Mouse (Mus musculus) cerebellum, postnatal 36 days (tissue): ENCODE results near the gene Xpr1.

Experiments used
- DNase-seq, 2 experiments: peaks; one replicate each; pipeline ENCODE4 v3.0.0; 2021 to 2022; ENCODE audit warnings: mixed read lengths in 2 of 2

Xpr1 gene

DNA sequence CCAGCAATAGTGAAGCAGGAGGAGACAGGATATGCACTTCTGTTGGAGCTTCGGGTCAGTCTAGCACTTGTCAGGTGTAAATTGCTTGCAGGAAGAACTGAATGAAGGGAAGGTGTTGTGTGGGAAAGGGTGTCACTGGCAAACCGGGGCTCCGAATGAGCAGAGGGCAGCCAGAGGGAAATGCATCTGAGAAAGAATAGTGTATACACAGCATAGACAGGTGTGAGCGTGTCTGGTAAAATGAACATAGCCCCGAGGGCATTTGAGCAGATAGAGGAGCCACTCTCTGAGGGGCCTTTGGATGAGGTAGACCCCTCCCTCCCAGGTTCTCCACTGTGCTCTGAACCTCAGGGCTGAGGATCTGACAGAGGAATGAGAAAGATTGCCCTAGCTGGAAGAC is 169.2 kb downstream of the Xpr1 start:
- DNase-seq: no peak

GRCm38 (mm10) chr1:155247441-155247840 is 169.8 kb downstream of the Xpr1 start:
- DNase-seq: no peak

DNA sequence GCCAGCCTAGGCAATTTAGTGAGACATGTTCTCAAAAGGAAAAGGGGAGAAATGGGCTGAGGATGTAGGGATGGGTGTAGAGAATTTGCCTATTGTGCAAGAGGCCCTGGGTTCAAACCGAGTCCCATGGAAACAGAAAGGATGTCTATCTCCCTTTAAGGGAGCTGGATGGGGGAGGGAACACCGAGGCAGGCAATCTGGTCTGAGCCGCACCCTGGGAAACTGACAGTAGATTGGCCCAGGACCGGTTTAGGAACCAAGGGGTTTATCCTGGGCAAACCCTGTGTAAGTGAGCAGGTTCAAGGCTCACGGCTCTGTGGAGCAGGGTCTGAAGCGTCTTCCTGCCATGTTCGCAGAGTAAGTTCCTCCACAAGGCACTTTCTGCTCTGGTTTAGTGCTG is 171.7 kb downstream of the Xpr1 start:
- DNase-seq: no peak

- peak in 1 of 2 experiments; percentile 3 for DNase-seq
Observed at GRCm38 (mm10) chr1:155244771-155245211, 172.4 kb downstream of the Xpr1 start.

DNA sequence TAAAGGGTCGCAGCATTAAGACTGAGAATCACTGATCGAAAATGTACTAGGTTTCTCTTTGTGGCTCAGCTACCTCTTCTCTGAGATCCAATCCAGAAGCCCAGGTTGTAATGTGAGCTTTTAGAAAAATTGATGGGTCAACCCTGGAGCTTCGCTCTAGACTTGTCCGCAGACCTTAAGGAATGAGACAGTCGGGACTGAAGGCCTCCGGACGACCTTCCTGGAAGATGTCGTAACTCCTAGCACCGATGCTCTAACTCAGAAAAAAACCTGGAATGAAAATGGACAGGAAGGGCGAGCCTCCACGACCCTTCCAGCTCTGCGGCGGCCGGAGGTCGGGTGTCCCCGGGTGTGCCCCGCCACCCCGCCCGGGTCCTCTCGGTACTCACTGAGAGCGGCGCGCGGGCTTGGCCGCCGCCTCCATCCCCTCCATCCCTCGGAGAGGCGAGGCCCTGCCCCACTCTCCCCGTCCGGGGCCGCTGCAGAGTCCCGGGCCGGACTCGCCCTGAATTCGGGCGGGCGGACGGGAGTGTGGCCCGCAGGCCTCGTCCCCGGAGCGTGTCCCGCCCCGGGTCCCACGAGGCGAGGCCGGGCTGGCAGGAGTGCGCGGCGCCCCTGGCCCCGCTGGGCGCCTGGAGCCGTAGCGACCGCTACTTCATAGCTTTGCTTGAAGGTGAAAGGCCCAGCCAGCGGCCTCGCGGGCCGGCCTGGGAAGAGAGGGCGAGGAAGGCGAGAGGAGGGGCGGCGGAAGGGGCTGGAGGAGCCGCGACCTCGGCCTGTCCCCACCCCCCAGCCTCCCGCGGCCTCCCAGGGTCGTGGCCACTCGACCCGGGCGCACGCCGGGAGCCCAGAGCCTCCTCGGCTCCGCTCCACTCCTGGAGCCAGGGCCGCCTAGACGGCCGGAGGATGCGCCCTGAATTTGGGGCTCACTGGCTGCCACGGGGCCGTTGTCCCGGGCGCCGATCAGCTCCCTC is 173.1 kb downstream of the Xpr1 start, which contains the start of gene BC034090:
Gene BC034090, minus strand, starts transcription at position 648 of the 974 bp plus-strand sequence.
- peak in 1 of 2 experiments; percentile 17 for DNase-seq

DNA sequence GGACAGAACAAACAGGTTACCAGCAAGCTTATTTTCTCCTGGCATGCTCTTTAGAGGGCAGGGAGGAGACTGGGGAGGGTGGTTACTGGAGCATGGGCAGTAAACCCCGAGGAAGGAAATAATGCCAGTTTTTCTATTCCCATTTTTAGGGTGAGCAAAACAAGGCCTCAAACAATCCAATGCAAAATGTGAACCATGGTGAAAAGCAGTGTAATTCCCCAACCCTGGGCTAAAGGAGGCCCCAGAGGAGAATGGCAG is 174.8 kb downstream of the Xpr1 start:
- no peak for DNase-seq

DNA sequence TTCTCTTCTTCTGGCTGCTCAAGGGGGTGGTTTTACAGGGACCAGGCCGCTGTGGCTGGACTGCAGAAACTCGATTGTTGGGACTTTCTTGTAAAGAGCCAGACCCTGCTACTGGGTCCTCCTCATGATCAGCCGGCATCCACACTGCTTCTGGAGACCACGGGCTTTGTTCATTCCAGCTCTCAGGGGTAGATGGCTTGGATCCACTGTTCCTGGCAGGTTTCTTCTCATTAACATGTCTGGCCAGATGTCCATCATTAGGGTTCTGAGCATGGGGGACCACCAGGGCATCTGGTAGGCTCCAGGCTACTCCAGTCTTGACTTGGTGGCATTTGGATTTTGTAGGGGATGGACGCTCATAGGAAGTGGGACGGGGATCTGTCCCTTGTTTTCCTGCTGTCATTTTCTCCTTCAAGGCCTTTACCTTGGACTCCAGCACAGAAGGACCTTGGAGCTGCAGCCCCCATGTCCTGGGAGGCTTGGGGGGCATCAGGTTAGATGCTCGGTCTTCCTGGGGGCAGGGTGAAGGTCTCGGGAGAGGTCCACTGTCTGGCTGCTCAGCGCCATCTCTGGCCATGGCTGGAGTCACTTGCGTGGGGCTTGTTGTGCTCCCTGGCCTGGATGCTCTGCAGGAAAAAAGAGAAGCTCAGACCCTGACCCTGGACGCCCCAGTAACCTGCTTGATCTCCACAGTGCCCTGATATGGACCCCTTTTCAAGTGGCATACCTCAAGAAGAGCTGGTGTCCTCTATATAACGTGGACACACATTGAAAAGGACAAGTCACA is 175.3 kb downstream of the Xpr1 start:
- DNase-seq: no peak

- DNase-seq: peak in 1 of 2 experiments; percentile 3
Observed at GRCm38 (mm10) chr1:155239962-155240717, 177.1 kb downstream of the Xpr1 start.

- DNase-seq: peak in 1 of 2 experiments; percentile 1
Observed at GRCm38 (mm10) chr1:155239169-155239568, 178.0 kb downstream of the Xpr1 start.

- DNase-seq: no peak
Observed at GRCm38 (mm10) chr1:155238126-155238525, 179.1 kb downstream of the Xpr1 start.

DNA sequence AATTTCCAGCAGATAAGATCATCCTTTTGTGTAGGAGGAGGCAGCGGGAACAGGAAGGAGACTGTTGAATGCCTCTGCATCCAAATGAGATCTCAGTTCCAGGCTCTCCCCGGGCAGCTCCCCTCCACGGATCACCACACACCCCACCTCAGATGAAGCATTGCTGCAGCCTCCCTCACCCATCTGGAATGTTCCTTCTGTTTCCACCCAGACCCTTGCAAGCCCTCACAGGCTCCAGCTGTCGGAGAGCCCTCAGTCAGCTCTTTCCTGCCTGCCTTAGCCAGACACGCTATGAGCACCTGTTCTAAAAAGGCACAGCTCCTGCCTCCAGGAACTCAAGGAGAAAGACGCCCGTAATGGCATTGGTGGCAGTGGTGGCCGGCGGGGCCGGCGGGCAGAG is 179.8 kb downstream of the Xpr1 start:
- no peak for DNase-seq

DNA sequence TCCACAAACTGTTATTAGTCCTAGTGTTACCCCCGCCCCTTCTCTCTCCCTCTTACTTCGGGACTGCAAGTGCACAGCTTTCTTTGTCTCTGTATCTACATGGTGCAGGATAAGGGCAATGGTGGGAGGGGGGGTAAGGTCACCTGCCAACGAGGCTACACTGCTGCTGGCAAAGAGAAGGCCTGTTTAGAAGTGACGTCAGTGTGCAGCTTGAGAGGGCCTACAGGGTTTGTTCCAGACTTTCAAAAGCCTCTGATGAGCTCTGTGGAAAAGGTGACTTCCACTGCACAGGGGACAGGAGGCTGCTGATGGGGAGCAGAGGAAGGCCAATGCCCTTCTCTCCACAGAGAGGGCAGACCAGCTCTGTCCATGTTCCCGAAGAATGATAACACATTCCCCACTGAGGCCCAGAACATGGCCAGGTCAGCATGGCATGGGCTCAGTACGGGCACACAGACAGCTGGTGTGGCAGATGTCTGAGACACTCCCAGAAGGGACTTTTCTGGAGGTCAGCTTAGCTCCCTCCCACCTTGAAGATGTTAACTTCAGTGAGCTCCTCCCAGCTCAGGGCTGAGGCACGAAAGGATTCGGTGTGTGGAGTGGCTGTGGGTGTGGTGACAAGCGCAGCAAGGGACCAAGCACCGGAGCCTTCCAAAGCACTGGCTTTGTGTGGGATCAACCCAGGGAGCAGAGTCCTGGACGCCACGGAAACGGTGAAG is 180.8 kb downstream of the Xpr1 start:
- DNase-seq: peak in 1 of 2 experiments; percentile 5

DNA sequence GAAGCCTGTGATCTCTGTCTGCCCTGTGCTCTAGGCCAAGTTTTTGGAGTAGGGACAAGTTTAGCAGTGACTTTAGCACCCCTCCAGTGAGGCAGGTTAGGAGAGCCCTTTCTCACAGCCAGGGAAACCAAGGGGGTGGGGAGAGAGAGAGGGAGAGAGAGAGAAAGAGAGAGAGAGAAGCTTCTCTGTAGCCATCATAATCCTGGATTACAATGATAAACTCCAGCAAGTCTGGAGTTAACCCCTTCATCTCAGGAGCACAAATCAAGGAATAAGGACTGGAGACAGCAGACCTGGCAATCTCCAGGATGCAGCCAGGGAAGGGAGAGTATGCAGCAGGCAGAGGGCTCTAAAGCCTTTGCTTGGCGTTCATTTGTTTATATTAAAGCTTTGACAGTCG is 181.6 kb downstream of the Xpr1 start:
- DNase-seq: no peak

GRCm38 (mm10) chr1:155233931-155234607 is 183.1 kb downstream of the Xpr1 start:
- peak; percentile 28 to 41 for DNase-seq

- peak in 1 of 2 experiments; percentile 13 for DNase-seq
Observed at GRCm38 (mm10) chr1:155233378-155233777, 183.8 kb downstream of the Xpr1 start.

- peak; percentile 52 to 53 for DNase-seq
Observed at GRCm38 (mm10) chr1:155232786-155233185, 184.4 kb downstream of the Xpr1 start.

DNA sequence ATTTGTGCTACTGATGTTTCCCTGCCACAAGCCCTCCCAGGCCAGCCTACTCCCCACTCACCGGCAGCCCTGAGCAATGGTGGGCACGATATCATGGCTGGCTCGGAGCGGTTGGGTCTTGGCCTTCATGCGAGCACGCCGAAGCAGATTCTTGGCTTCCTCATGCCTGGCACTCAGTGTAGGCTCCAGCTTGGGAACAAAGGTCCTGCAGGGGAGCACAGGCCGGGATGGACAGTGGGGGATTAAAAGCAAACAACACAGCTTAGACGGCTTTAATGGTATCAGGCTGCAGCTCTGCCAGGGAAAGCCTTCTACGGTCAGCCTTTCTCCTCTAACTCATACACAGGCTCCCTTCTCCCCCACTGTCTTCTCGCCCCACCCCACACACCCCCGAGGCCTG is 184.8 kb downstream of the Xpr1 start:
- DNase-seq: peak in 1 of 2 experiments; percentile 17

- DNase-seq: no peak
Observed at GRCm38 (mm10) chr1:155229464-155230411, 187.5 kb downstream of the Xpr1 start.
